Mouse (Mus musculus): Measurements from ENCODE around the gene Eef2kmt.

GRCm38 (mm10) chr16:5250891-5251290, 4.9 kb downstream of the Eef2kmt start:
- TF ChIP-seq CTCF (IDR thresholded peaks at IDR 0.05; ENCODE audit: control insufficient read depth, insufficient read depth, low read length), result no peak
- no peak for TF ChIP-seq POLR2A (IDR thresholded peaks at IDR 0.05; ENCODE audit: borderline replicate concordance, control insufficient read depth, low read depth, low read length)
